Mouse (Mus musculus) heart, postnatal 0 days (tissue): ENCODE measurements around the gene Egr4.

Source experiments
- CTCF ChIP-seq: IDR thresholded peaks from 2 replicates; pipeline ENCODE4 v1.5.1; 2016; ENCODE audit warnings: antibody characterized with exemption, control low read depth, low read depth
- EP300 ChIP-seq: IDR thresholded peaks from 2 replicates; pipeline ENCODE4 v1.6.1; 2016; ENCODE audit warnings: antibody characterized with exemption, low read depth

DNA sequence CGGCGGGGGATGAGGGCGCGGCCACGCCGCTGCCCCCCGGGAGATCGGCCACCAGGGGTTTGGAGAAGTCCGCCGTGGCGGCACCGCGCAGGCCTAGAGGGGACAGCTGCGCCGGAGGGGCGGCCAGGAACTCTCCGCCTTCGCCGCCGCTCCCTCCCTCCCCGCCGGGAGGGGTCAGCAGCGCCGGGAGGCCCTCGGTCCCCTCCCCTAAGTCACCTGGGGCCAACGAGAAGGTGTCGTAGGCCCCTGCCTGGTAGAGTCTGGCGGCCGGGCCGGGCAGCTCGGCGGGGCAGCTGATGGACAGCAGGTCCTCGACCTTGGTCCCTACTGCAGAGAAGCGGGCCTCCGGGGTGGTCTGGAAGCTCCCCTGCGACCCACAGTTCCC, 1.3 kb downstream of the Egr4 start:
- TF ChIP-seq CTCF (no peak), EP300 (no peak)
